Mouse (Mus musculus) left cerebral cortex, adult 9 months (tissue): ENCODE data around the gene Nmbr.
A peak's percentile ranks its signal among the peaks of the same experiment; 100 is the strongest.

ENCODE experiments used
- DNase-seq, 2 experiments: peaks; one replicate each; pipeline ENCODE4 v3.0.0; 2022; ENCODE audit warnings: low spot score in 2 of 2

The Nmbr gene

DNA sequence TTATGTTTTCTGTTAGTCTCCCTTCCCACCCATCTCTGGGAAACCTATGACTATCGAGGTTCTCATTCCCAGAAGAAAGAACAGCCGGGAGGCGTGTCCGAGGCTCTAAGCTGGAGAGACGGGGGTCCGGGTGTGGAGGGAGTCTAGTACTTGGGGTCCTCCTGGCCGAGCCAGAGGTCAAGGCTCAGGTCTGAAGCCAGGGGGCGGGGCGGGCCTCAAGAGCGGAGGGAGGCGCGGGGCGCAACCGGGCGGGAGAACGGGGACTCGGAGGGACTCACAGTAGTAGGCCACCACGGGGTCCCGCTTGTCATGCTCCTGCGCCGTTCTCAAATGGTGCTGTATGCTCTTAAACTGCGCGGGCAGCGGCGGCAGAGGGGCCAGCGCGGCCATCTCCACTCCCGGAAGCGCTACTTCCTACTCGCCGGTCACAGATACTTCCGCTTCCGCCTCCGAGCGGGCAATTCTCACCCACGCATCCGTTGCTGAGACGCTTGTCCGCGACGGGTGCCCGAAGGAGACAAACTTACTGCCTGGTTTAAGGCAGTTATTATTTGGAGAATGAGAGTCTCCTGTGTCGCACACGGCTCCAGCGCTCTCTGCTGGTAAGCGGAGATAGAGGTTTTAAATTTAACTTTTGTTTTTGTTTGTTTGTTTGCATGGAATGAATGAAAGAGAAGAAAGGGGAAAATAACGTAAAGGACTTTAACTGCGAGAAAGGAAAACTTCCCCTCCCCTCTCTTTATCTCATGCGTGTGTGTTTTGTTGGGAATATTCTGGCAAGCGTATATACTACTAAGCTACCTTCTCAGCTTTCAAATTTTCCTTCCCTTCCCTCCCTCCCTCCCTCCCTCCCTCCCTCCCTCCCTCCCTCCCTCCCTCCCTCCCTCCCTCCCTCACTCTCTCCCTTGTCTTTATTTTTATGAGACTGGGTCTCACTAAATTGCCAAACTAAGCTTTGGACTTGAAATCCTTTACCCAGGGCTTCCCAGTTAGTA is at the start of gene Nmbr, which contains the start of gene Vta1:
TSS of gene Nmbr (plus strand) at position 520 of the 995 bp plus-strand sequence.
TSS of gene Vta1 (minus strand) at position 489 of the 995 bp plus-strand sequence.
- DNase-seq = peak; percentile 95 to 99

DNA sequence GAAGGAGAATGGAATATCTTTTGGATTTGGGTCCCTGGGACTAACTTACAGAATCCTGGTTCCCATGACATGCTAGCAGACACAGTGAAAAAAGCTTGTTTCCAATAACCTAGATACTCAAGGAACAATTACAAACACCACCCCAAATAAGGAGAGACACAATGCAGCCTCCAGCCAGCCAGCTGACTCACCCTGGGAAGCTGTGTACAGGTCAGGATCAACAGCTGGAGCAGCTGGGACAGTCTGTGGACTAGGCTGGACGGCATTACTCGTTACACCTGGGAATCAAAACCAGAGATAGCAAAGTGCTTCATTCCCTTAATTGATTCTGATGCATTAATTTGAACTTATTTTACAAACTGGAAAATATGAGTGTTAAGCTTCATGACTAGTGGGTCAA is 44.5 kb upstream of the Nmbr start:
- DNase-seq = no peak

DNA sequence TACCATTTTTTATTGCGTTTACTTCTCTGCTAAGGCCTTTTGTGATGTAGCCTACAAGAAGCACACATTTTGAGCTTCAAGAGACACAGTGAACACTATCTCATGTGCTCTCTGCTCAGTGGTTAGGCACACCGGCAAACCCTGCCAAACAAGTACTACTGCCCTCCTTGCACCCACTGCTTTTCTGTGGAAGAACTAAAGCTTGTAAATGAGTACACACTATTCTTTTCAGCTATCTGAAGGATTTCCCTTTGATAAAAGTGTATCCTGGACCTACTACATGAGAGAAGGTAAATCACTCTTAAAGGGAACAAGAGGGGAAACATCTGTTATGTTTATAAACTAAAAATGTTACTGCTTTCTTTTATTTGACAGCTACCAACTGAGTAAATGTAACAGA is 39.2 kb upstream of the Nmbr start:
- no peak for DNase-seq

DNA sequence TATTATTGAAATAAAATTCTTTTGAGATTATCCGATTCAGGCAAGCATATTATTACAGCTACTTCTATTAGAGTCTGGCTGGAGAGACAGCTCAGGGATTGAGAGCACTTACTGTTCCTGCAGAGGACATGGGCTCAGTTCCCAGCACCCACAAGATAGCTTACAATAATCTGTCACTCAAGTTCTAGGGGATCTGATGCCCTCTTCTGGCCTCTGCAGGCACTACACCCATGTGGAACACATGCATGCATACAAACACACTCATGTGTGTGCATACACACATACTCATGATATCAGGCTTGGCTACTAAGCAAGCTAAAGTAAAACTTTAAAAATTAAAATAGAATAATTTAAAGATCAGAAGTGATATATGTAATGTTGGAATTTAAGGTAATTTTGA is 19.7 kb upstream of the Nmbr start:
- no peak for DNase-seq

DNA sequence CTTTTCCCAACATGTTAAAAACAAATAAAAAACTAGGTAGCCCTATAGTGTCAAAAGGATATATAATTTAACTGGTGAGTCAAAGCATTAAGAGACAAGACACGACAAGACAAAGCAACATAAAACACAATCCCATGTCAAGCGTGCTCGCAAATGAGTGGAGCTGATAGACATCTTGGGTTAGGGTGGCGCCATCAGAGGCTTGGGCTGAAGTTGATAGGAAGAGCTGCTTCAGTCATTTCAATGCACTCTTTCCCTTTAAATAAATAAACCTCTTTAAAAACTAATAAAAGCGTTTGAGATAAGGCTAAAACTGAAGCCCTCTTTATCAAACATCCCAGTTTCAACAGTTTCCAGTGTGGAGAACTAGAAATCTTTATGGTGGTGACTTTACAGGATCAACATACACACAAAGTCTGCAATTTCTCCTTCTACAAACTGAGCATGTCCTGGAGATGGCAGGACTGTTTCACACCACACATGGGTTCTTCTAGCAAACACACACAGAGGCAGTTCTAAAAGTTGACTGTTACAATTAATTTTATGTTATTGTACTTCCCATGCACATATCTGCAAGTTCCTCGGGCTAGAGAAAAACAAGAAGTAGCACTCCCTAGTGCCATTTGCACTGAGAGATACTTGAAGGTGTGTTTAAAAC is 16.5 kb upstream of the Nmbr start:
- DNase-seq = no peak

DNA sequence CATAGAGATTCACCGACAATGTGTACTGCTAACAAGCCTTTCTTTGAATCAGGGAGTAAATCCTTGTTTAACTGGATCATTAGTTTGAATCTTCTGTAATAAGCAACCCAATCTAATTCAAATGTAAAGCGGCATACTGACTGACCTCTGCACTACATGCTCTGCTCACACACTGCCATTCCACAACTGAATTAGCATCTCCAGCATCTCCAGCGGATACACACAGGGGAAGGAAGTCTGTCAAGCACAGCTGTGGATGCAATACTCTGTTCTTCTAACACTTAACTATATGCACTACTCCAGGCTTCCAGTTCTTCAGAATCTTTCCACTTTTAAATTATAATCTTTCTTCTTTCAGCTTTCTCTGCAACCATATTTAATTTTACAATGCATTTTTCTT is 15.0 kb upstream of the Nmbr start:
- no peak for DNase-seq

DNA sequence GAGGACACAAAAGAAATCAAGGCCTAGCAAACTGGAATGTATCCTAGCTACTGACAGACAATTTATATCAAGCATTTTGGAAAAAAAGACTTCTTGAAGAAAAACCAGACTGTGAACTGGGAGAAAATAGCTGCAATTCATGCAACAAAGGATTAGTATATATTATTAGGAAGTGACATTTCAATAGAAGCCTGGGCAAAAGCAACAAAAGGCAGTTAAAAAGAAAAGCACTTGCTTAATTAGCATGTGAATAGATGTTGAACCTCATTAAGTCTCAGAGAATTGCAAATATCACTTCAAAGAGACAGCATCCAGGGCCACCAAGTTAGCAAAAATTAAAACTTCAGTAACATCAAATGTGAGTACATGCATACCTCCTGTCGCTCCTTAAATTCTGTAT is 2.2 kb upstream of the Nmbr start:
- no peak for DNase-seq

DNA sequence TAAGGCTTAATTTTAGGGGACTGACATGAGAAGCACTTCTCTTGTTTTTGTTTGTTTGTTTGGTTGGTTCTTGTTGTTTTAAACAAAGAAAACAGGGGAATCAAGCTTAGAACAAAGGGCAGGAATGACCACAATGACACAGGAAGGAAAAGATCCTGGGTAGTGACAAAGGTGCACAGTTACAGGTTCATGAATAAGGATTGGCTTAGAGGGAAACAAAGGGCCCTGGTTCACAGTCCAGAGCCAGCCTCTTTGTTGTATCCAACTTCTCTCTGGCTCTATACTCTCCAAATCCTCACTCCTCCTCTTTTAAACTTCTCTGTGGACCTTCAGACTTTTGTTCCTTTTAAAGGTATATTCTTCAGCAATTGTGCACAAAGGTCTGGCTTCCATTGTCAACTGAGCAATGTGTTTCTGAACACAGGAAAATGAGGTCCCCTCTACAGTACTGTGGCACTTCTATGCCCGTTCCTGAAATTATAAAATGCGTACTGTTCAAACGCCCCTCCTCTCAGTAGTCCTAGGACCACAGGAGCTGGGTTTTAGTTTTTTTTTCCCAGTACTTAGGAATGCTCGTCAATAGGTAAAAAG is 1.5 kb upstream of the Nmbr start:
- DNase-seq = no peak

DNA sequence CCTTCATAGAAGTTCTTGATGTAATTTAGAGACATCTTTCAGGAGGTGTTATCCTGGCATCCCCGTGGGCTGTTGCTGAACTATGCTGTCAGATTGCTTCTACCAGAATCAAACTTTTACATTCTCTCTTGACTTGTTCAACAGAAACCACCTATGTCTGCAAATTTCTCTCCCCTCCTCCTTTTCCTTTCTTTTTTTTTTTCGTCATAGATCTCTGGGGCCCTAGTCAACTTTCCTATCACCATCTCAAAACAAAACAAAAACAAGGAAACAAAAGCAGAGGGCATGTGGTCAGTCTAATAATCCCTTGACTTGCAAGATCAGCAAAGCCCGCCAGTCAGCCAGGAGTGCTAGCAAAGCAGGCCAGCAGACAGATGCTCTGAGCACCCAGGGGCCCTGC is 12.7 kb downstream of the Nmbr start, which contains the start of gene Gje1:
TSS of gene Gje1 (minus strand) at position 101 of the 400 bp plus-strand sequence.
- no peak for DNase-seq

DNA sequence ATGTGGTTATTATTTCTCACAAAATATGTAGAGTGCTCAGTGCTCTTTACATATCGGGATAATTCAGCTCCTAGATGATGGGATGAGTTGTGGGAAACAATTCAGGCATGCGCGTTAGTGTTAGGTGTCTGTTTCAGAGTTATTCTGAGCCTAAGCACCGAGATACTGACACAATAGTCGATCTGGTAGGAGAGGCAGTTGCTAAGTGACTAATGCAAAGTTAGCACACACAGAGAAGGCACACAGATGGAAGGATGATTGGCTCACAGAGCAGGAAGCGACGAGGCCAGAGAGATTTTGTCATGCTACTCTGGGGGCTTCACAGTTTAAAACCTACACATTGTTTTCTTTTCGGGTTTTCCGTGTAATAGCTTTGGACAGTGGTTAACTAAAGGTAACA is 20.3 kb downstream of the Nmbr start:
- DNase-seq = peak; percentile 3 to 19

DNA sequence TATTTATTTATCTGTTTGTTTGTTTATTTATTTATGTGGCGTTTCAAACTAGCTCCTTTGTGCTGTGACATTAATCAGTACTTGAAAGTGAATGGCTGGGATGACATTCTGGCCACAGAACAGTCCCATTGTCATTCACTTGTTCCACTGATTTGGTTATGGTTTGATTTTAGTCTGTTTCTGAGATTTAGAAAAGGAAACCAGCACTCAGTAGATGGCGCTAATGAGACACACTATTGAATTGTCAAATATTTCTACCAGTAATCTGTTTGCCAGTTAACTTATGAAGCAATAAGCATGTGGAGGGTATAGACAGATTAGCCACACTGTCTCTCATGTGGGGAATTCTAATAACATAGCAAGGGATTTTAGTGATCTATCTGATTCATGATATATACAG is 28.9 kb downstream of the Nmbr start:
- DNase-seq = peak; percentile 20 to 65

DNA sequence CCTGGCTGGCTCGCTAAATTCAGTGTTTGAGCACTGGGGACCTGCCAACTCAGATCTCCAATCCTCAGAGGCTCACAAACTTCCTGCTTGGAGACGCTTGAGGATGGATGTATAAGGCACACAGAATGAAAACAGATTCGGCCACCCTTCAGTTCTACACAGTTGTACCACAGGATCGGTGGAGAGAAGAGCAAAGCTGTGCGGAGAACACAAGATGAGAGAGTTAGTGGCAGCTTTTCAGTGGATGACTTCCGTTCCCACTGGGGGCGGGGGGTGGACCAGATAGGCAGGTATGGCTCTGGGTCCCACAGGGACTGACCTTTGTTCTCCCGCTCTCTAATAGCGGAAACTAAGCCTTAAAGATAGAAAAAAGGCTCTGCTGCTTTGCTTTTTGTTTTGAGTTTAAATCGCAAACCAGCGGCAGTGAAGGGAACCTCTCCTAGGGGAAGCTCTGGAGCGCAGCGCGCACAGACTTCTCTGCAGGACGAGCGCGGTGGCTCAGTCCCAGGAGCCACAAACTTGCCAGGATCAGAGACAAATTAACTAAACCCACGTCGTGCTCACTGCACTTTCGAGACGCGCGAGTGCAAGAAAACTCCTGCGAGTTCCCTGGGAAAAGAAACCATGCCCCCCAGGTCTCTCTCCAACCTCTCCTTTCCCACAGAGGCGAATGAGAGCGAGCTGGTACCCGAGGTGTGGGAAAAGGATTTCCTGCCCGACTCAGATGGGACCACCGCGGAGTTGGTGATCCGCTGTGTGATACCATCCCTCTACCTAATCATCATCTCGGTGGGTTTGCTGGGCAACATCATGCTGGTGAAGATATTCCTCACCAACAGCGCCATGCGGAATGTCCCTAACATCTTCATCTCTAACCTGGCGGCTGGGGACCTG is 54.5 kb downstream of the Nmbr start:
- peak in 1 of 2 experiments; percentile 5 for DNase-seq

DNA sequence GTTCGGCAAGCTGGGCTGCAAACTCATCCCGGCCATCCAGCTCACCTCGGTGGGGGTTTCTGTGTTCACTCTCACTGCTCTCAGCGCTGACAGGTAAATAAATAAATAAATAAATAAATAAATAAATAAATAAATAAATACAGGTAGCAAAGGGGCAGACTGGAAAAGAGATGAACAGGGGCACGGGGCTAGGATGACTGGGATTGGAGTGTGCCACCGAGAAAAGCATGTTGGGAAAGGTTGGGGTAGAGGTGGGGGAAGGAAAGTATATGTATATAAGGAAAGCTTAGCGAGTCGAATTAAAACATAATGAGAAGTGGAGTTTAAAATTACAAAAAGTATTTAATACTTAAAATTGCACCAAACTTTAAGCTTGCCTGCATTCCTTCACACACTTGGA is 55.2 kb downstream of the Nmbr start:
- DNase-seq = no peak

DNA sequence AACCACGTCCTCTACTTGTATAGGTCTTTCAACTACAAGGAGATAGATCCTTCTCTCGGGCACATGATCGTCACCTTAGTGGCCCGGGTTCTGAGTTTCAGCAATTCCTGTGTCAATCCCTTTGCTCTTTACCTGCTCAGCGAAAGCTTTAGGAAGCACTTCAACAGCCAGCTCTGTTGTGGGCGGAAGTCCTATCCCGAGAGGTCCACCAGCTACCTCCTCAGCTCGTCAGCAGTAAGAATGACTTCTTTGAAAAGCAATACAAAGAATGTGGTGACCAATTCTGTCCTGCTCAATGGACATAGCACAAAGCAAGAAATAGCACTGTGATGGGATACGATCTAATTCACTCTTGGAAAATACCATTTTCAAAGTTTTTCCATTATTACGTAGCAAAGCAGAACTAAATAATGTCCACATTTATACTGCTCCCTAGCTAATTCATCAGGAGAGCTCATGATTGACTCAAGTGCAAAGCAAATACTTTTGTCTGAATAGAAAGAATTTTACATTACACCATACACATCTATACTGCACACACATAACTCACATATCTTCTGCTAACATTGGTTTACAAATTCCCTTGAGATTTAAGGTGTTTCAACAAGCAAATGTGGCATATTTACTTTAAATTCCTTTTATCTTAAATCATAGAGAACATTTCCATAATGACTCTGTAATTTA is 65.0 kb downstream of the Nmbr start:
- DNase-seq = no peak

DNA sequence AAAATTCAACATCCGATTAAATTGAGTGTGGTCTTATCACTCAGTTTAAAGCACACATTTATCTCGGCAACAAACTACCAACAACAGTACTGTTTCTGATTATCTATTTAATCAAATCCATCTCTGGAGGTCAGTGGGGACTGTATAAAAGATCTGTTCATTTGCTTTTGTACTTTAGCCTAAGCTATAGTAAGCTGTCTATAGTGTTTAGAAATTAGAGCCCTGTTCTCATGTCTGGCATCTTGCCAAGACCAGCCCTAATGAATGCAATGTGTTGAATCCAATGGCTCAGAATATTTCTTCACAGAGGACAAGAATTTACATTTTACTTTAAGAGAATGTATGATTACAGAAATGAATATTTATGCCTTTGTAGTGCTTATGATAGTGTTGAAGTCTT is 69.1 kb downstream of the Nmbr start:
- DNase-seq = no peak

DNA sequence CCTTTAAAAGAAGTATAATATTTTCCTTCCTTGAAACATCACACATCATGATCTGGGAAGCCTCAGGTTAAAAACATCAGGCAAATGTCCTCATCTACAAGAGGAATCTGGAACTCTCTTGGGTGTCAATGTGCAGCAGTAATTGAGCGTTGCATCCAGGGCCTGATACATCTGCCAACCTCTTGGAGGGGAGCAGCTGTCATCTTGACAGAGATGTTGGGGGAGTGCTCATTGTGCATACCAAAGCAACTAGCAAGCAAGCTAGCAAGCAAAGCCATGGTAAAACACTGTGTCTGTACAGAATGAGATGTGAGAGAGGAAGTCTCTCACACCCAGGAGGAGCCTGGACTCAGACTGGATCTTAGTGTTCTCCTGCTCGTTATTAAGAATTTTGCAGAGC is 84.6 kb downstream of the Nmbr start:
- no peak for DNase-seq

DNA sequence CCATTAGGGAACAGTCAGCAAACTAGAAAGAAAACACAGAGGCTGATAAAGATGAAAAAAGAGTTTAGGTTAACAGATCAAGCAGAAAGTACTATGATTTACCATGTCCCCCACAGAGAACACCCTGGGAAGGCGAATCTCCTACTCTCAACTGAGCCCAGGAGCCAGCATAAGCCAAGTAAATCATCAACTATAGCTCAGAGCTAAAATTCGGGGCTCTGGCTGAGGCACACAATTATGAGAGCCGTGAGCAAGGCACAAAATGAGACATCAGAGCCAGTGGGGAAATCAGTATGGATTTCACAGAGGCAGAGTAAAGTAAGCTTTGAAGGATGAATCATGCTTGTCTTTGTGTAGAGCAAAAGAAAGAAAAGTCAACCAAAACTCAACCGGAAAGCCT is 111.6 kb downstream of the Nmbr start:
- no peak for DNase-seq
